Mouse (Mus musculus): ENCODE data around the gene Pira2.
"Not testable (repeated sequence)": the region's sequence is repeated elsewhere in the genome, so short reads cannot be mapped to it uniquely, and the experiment has no call there.

The Pira2 gene

GRCm38 (mm10) chr7:3844951-3845350, at the start of gene Pira2:
Pira2 (minus strand) TSS chr7:3845051.
- in situ Hi-C loops (cut with MboI) = not testable (repeated sequence)

DNA sequence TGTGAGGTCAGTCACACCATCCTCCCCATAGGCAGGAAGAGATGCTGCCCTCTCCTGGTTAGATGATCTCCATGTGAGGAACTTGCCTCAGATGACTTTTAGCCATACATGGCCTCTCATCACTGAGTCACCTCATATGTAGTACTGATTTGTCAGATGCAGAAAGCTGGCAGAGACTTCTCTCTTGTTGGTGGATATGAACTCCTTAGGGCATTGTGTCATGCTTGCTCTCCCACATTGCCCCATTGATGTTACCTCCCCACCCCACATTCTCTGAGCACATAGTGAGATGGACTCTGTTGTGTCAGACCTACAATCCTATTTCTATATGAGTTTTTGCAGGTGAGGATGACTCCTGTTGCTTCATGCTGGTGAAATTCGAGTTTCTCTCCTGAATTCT, 30.2 kb upstream of the Pira2 start:
- in situ Hi-C loops (cut with MboI) = not testable (repeated sequence)

DNA sequence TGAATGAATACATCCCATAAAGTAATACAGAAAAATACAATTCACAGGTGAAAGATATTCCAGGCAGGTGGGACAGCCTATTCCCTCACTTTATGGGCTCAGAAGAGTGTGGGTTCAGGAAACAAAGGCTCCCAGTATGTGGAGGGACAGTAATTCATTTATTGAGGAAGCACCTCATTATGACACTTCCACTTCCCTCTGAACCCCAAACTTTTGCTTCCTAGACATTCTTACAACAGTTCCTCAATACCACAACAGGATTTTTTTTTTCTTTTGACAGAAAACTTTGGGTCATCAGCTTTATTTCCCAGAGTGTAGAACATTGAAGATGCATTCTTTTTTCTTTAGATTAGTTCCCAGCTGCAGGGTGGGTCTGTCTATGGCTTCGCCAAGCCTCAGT, 7.0 kb downstream of the Pira2 start:
- in situ Hi-C loops (cut with MboI) = not testable (repeated sequence)

- in situ Hi-C loops (cut with MboI) = not testable (repeated sequence)
Observed at GRCm38 (mm10) chr7:3830633-3831032, 14.2 kb downstream of the Pira2 start.

DNA sequence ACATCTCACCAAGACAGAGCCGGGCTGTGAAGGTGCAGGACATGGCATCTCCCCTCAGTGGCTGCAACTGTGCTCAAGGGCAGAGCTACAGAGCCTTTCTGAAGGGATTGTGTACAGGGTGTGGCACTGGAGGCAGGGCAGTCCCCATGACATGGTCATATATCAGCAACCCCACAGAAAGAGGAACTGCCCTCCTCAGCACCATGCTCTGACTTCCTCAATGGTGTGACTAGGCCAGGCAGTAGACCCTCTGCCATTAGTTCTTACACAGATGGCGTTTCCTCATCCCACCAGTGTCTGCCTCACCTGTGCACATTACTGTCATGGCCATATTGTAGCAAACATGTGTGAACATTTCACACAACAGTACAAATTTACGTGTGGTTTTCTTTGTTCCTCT, 19.3 kb downstream of the Pira2 start, which contains the start of gene Gm15448:
Gene Gm15448, minus strand, starts transcription at position 89 of the 400 bp plus-strand sequence.
- in situ Hi-C loops (cut with MboI) = not testable (repeated sequence)

GRCm38 (mm10) chr7:3811912-3812311, 32.9 kb downstream of the Pira2 start:
- in situ Hi-C loops (cut with MboI) = not testable (repeated sequence)

GRCm38 (mm10) chr7:3802935-3803334, 41.9 kb downstream of the Pira2 start:
- in situ Hi-C loops (cut with MboI) = not testable (repeated sequence)

DNA sequence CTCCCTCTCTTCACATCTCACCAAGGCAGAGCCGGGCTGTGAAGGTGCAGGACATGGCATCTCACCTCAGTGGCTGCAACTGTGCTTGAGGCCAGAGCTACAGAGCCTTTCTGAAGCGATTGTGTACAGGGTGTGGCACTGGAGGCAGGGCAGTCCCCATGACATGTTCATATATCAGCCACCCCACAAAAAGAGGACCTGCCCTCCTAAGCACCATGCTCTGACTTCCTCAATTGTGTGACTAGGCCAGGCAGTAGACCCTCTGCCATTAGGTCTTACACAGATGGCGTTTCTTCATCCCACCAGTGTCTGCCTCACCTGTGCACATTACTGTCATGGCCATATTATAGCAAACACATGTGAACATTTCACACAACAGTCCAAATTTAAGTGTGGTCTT, 44.9 kb downstream of the Pira2 start:
- in situ Hi-C loops (cut with MboI) = not testable (repeated sequence)

DNA sequence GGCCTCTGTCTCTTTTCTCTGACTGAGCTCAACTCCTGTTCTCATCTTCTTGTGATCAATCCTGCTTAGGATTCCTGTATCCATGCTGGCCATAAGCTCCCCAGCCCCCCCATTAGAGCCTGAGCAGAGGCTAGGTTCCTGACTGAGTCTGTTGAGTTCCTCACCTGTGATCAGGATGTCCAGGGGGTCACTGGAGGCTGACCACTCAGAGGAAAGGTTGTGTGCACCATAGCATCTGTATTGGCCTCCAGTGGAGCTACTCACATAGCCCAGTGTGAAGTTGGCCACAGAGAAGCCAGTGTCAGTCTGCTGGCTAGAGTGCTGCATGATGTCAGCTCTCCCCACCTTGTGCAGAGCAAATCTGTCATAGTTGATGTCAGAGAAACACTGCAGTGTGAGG, 48.6 kb downstream of the Pira2 start:
- in situ Hi-C loops (cut with MboI) = not testable (repeated sequence)

All from mature B cell (primary cell).